10 mouse cellular contexts compared by ENCODE assay signal in genomic region chr17:26601514-26601913, GRCm38 (mm10). TPM values are rescaled to one million over a fixed set of nuclear protein-coding genes. Genes with fewer than 3 reads are reported as not detected.
A peak's percentile ranks its signal among the peaks of the same experiment; 100 is the strongest.
DNase-seq lines count a peak whose midpoint lies in the region; ATAC-seq and TF ChIP-seq lines count a peak whose summit lies in the region.
"Had no signal": no experiment of that assay in that cellular context is flagged by ENCODE, and none has a peak within 500 bp of the region (broad histone marks: within the 10 kb centered on the region; RNA-seq: fewer than 3 reads in every experiment).

No protein-coding gene starts in this region.

- no peaks in the 10 kb centered on the region for H3K27me3 ChIP-seq in MEL (ENCODE audit: control insufficient read depth in 1 of 2, insufficient read depth in 2 of 2, low read length in 2 of 2)
- no peaks in the 10 kb centered on the region for H3K27me3 ChIP-seq in embryonic facial prominence, embryonic 15.5 days
- H3K27me3 ChIP-seq: forebrain, embryonic 12.5 days; hindbrain, embryonic 15.5 days; Patski had no signal

- 68% methylated on average over 6 of the region's 6 CpGs for WGBS in embryonic facial prominence, embryonic 15.5 days

- no peak overlapping the region for H3K4me2 ChIP-seq in embryonic facial prominence, embryonic 15.5 days (replicated peaks)
- H3K4me2 ChIP-seq: forebrain, embryonic 12.5 days; hindbrain, embryonic 15.5 days had no signal

- no peak for ATAC-seq in embryonic facial prominence, embryonic 15.5 days (ENCODE audit: insufficient number of reproducible peaks, low FRiP score, low TSS enrichment, low read depth)
- ATAC-seq: Patski had no signal

- H3K4me3 ChIP-seq in left cerebral cortex, adult 2 months = no peak overlapping the region
- H3K4me3 ChIP-seq in MEL (ENCODE audit: control insufficient read depth in 1 of 2, insufficient read depth in 1 of 2, low read depth in 2 of 2, low read length in 2 of 2) = no peak overlapping the region
- H3K4me3 ChIP-seq in embryonic facial prominence, embryonic 15.5 days (replicated peaks) = no peak overlapping the region
- H3K4me3 ChIP-seq: forebrain, embryonic 12.5 days; hindbrain, embryonic 15.5 days had no signal

- peaks cover 8 to 16% of the 10 kb centered on the region in 2 experiments; a peak in 3 of 4 replicates for H3K4me1 ChIP-seq in MEL (ENCODE audit: control insufficient read depth in 1 of 2, insufficient read depth in 2 of 2, low read length in 2 of 2)
- peaks cover 42% of the 10 kb centered on the region for H3K4me1 ChIP-seq in embryonic facial prominence, embryonic 15.5 days

- TF ChIP-seq EP300 in MEL (IDR thresholded peaks at IDR 0.05; ENCODE audit: low read depth in 1 of 2, low read length in 2 of 2) = no peak

- no peaks in the 10 kb centered on the region for H3K79me2 ChIP-seq in MEL (ENCODE audit: control insufficient read depth, insufficient read depth, low read length, poor library complexity)

- no peak for TF ChIP-seq RAD21 in MEL (IDR thresholded peaks at IDR 0.05; ENCODE audit: low read depth, low read length)

- TF ChIP-seq POLR2A in MEL (IDR thresholded peaks at IDR 0.05; ENCODE audit: control insufficient read depth in 1 of 2, insufficient read depth in 1 of 2, low read depth in 1 of 2, low read length in 2 of 2, poor library complexity in 1 of 2) = no peak

- TF ChIP-seq CTCF in left cerebral cortex, adult 2 months (IDR thresholded peaks at IDR 0.05) = no peak
- TF ChIP-seq CTCF in MEL (IDR thresholded peaks at IDR 0.05 in 2 of 3, conservative IDR thresholded peaks at IDR 0.05 in 1 of 3; ENCODE audit: control insufficient read depth in 1 of 3, insufficient read depth in 1 of 3, low read depth in 2 of 3, low read length in 3 of 3, poor library complexity in 1 of 3, severe bottlenecking in 1 of 3) = no peak

- peaks cover 0 to 10% of the 10 kb centered on the region in 2 experiments; a peak in 2 of 4 replicates for H3K36me3 ChIP-seq in MEL (ENCODE audit: control insufficient read depth in 1 of 2, insufficient read depth in 2 of 2, low read length in 2 of 2)
- no peaks in the 10 kb centered on the region; the same call in 1 of the 2 replicates for H3K36me3 ChIP-seq in embryonic facial prominence, embryonic 15.5 days
- H3K36me3 ChIP-seq: hindbrain, embryonic 15.5 days had no signal

- H3K9ac ChIP-seq in MEL (ENCODE audit: control insufficient read depth, low read depth, low read length, poor library complexity, severe bottlenecking) = no peak overlapping the region; the same call in 1 of the 2 replicates
- no peak overlapping the region for H3K9ac ChIP-seq in embryonic facial prominence, embryonic 15.5 days
- H3K9ac ChIP-seq: forebrain, embryonic 12.5 days; hindbrain, embryonic 15.5 days had no signal

- peak overlapping the region; percentile 28; the same call in 1 of the 2 replicates for H3K27ac ChIP-seq in left cerebral cortex, adult 2 months
- peak overlapping the region; percentile 33 for H3K27ac ChIP-seq in MEL (ENCODE audit: control insufficient read depth, low read depth, low read length)
- H3K27ac ChIP-seq in embryonic facial prominence, embryonic 15.5 days (replicated peaks) = peak overlapping the region; percentile 71; the same call in 1 of the 2 replicates
- H3K27ac ChIP-seq: forebrain, embryonic 12.5 days had no signal

- H3K9me3 ChIP-seq in MEL (replicated peaks; ENCODE audit: insufficient read depth, low read length) = no peaks in the 10 kb centered on the region
- H3K9me3 ChIP-seq in embryonic facial prominence, embryonic 15.5 days (replicated peaks) = no peaks in the 10 kb centered on the region
- H3K9me3 ChIP-seq: forebrain, embryonic 12.5 days; hindbrain, embryonic 15.5 days had no signal

- intact Hi-C loops in left cerebral cortex, adult 2 months (cut with DNase I) = no loop called here
- intact Hi-C loops in left cerebral cortex, postnatal 36 days (cut with DNase I) = no loop called here

- DNase-seq in left cerebral cortex, adult 2 months (ENCODE audit: extremely low spot score in 1 of 2, low spot score in 2 of 2) = no peak
- no peak for DNase-seq in left cerebral cortex, postnatal 36 days (ENCODE audit: low spot score in 2 of 2)
- DNase-seq in MEL (ENCODE audit: low read depth, low spot score) = no peak
- DNase-seq in lung, postnatal 36 days = peak; percentile 52
- DNase-seq in urinary bladder, postnatal 14 days (ENCODE audit: low spot score) = no peak
- no peak for DNase-seq in layer of hippocampus, postnatal 25 days (ENCODE audit: extremely low spot score in 1 of 2, low spot score in 1 of 2)

TF ChIP-seq in MEL, 35 proteins besides CTCF, POLR2A, EP300 and RAD21:
- TF ChIP-seq ELF1 (IDR thresholded peaks at IDR 0.05; ENCODE audit: low read depth, low read length) (no peak), USF1 (IDR thresholded peaks at IDR 0.05; ENCODE audit: low read depth, low read length) (no peak), SIN3A (IDR thresholded peaks at IDR 0.05; ENCODE audit: low read length) (no peak), E2F4 (IDR thresholded peaks at IDR 0.05; ENCODE audit: borderline replicate concordance, low read depth, low read length) (no peak), USF2 (IDR thresholded peaks at IDR 0.05; ENCODE audit: borderline replicate concordance in 1 of 2, insufficient read depth in 1 of 2, low read depth in 1 of 2, low read length in 2 of 2) (no peak), ETS1 (IDR thresholded peaks at IDR 0.05; ENCODE audit: low read depth, low read length) (no peak), GATA1 (IDR thresholded peaks at IDR 0.05; ENCODE audit: low read depth, low read length) (no peak), ZC3H11A (IDR thresholded peaks at IDR 0.05; ENCODE audit: low read depth, low read length) (no peak), KAT2A (conservative IDR thresholded peaks at IDR 0.05; ENCODE audit: low read depth, low read length) (no peak), MAFK (IDR thresholded peaks at IDR 0.05; ENCODE audit: borderline replicate concordance, low read depth, low read length) (no peak), MXI1 (IDR thresholded peaks at IDR 0.05; ENCODE audit: low read depth, low read length) (no peak), ZNF384 (IDR thresholded peaks at IDR 0.05; ENCODE audit: low read depth, low read length) (no peak), UBTF (IDR thresholded peaks at IDR 0.05; ENCODE audit: borderline replicate concordance, insufficient read depth, low read depth, low read length) (no peak), GABPA (IDR thresholded peaks at IDR 0.05; ENCODE audit: low read depth, low read length) (no peak), POLR2AphosphoS2 (IDR thresholded peaks at IDR 0.05; ENCODE audit: low read length) (no peak), MYC (IDR thresholded peaks at IDR 0.05; ENCODE audit: low read depth, low read length) (no peak), TAL1 (IDR thresholded peaks at IDR 0.05; ENCODE audit: low read length) (no peak)

RNA-seq across cellular contexts. Expression of gene Dusp1, which starts 39.6 kb away (rescaled TPM):
- 10 to 100 TPM; 58.0 to 65.6 TPM for total RNA-seq in left cerebral cortex, adult 2 months (2021)
- total RNA-seq in left cerebral cortex, postnatal 36 days (2021) = 10 to 100 TPM; 25.0 to 66.5 TPM
- 0.96 and 1.0 TPM in 2 replicates for total RNA-seq in MEL (2012; rRNA removed)
- 1 to 10 TPM in 1 of 2 experiments, not detected in 1; 5.0 TPM for polyA plus RNA-seq in MEL (2012; ENCODE audit: insufficient read depth in 1 of 2, insufficient read length in 2 of 2, low read depth in 1 of 2, low replicate concordance in 2 of 2, missing spikeins in 1 of 2)
- polyA plus RNA-seq in embryonic facial prominence, embryonic 15.5 days (2015; fragmentation: Nextera tagmentation; extraction: Ambion mirVana) = 28.4 and 33.3 TPM in 2 replicates
- total RNA-seq in layer of hippocampus, postnatal 25 days (2021) = 10 to 100 TPM; 14.7 to 18.3 TPM

RNA-seq across cellular contexts. Expression of gene Ergic1, which starts 40.2 kb away (rescaled TPM):
- total RNA-seq in left cerebral cortex, adult 2 months (2021) = 100 to 1,000 TPM; 144 to 149 TPM
- total RNA-seq in left cerebral cortex, postnatal 36 days (2021) = 100 to 1,000 TPM; 154 TPM
- 73.8 and 78.5 TPM in 2 replicates for total RNA-seq in MEL (2012; rRNA removed)
- 100 to 1,000 TPM in 1 of 2 experiments, 10 to 100 TPM in 1; 95.6 to 730 TPM for polyA plus RNA-seq in MEL (2012; ENCODE audit: insufficient read depth in 1 of 2, insufficient read length in 2 of 2, low read depth in 1 of 2, low replicate concordance in 2 of 2, missing spikeins in 1 of 2)
- 114 and 118 TPM in 2 replicates for polyA plus RNA-seq in embryonic facial prominence, embryonic 15.5 days (2015; fragmentation: Nextera tagmentation; extraction: Ambion mirVana)
- total RNA-seq in layer of hippocampus, postnatal 25 days (2021) = 100 to 1,000 TPM; 114 to 118 TPM
